Mouse (Mus musculus) liver, embryonic 14.5 days (tissue): ENCODE results near the gene Hist1h1d. TPM values are rescaled to one million over a fixed set of nuclear protein-coding genes. Genes with fewer than 3 reads are reported as not detected.

Experiments used
- ATAC-seq: fragments of 200-750 bp; cut with Nextera tagmentation; 2 replicates; pipeline ENCODE4 v1.8.0; 2017; ENCODE audit warnings: moderate number of reproducible peaks, mild to moderate bottlenecking, moderate library complexity; ENCODE audit not compliant: insufficient read depth
- DNase-seq, 3 experiments: peaks; one replicate each; pipeline ENCODE4 v3.0.0-alpha.2; 2012 to 2013; ENCODE audit warnings: low read depth in 3 of 3, low spot score in 3 of 3
- H3K27ac ChIP-seq: fragments of 300-500 bp; sonication (generic); 2 replicates; pipeline ENCODE4 v1.5.1; 2014; ENCODE audit warnings: moderate library complexity, mild to moderate bottlenecking, control low read depth, inconsistent platforms
- H3K27me3 ChIP-seq: fragments of 300-500 bp; sonication (generic); 2 replicates; pipeline ENCODE4 v1.6.1; 2014; ENCODE audit warnings: mild to moderate bottlenecking, low read length, moderate library complexity; ENCODE audit not compliant: control insufficient read depth, insufficient read depth
- H3K36me3 ChIP-seq: fragments of 300-500 bp; sonication (generic); replicated peaks from 2 replicates; pipeline ENCODE4 v1.6.1; 2014; ENCODE audit warnings: low read depth; ENCODE audit not compliant: control insufficient read depth, insufficient read depth
- H3K4me1 ChIP-seq, 2 experiments: fragments of 200-500 bp in 1 of 2; fragments of 300-500 bp in 1 of 2; sonication (generic) in 1 of 2; replicated peaks; 2 replicates each; pipeline ENCODE4 v1.6.1; 2012 to 2014; ENCODE audit warnings: antibody characterized with exemption in 1 of 2, inconsistent platforms in 1 of 2, low read length in 1 of 2; ENCODE audit not compliant: control insufficient read depth in 2 of 2, insufficient read depth in 2 of 2
- H3K4me2 ChIP-seq: fragments of 300-500 bp; sonication (generic); 2 replicates; pipeline ENCODE4 v1.6.1; 2014; ENCODE audit warnings: low read depth, mild to moderate bottlenecking, control low read depth, moderate library complexity
- H3K4me3 ChIP-seq, 2 experiments: fragments of 200-500 bp in 1 of 2; fragments of 300-500 bp in 1 of 2; sonication (generic) in 1 of 2; 2 replicates each; pipeline ENCODE4 v1.5.1; 2012 to 2014; ENCODE audit warnings: low read depth in 2 of 2, low read length in 2 of 2, mild to moderate bottlenecking in 2 of 2, control low read depth in 1 of 2, inconsistent platforms in 1 of 2, moderate library complexity in 1 of 2; ENCODE audit not compliant: insufficient read depth in 1 of 2
- H3K9ac ChIP-seq: fragments of 300-500 bp; sonication (generic); replicated peaks from 2 replicates; pipeline ENCODE4 v1.6.1; 2014; ENCODE audit warnings: mild to moderate bottlenecking, control low read depth, moderate library complexity
- H3K9me3 ChIP-seq: fragments of 300-500 bp; sonication (generic); 2 replicates; pipeline ENCODE4 v1.6.1; 2016; ENCODE audit warnings: low read length, mixed read lengths; ENCODE audit not compliant: control insufficient read depth
- CTCF ChIP-seq: IDR thresholded peaks from 2 replicates; pipeline ENCODE4 v1.5.1; 2016; ENCODE audit warnings: antibody characterized with exemption, low read depth, control low read depth
- EP300 ChIP-seq: IDR thresholded peaks from 2 replicates; pipeline ENCODE4 v1.6.1; 2016; ENCODE audit warnings: antibody characterized with exemption, low read depth
- WGBS: fragments of 180-500 bp; shearing (Covaris S2); extraction: QIAGEN DNeasy Blood & Tissue Kit; methylation state at CpG from one replicate; pipeline ENCODE4 v1.1.7; 2014; ENCODE audit not compliant: insufficient replicate concordance; 5-methylcytosine and 5-hydroxymethylcytosine counted together
- polyA plus RNA-seq, 2 experiments: library from polyadenylated mRNA; depleted of rRNA in 1 of 2; stranded (reverse) in 1 of 2; unstranded in 1 of 2; fragments of >200 nt; fragmentation: Nextera tagmentation in 1 of 2; extraction: Ambion mirVana in 1 of 2; gene quantifications; 2 replicates each; pipeline versions ENCODE4 v1.2.1 to v1.2.3; 2012 to 2014

Gene Hist1h1d
- polyA plus RNA-seq, 2 experiments = 0.70 to 1.2 TPM

- no peaks in the 10 kb centered on the region for H3K9me3 ChIP-seq
- peak overlapping the region; percentile 82 for H3K27ac ChIP-seq
- peak overlapping the region; percentile 99 for H3K4me2 ChIP-seq
- H3K36me3 ChIP-seq = no peaks in the 10 kb centered on the region
- H3K4me3 ChIP-seq = peak overlapping the region; percentile 64 to 76
- DNase-seq (peak; percentile 81 to 86 (median 85)), ATAC-seq (peak; percentile 83)
- WGBS = under 1% methylated on average over 27 of the region's 27 CpGs
- peaks cover 7 to 19% of the 10 kb centered on the region in 2 experiments for H3K4me1 ChIP-seq
- H3K27me3 ChIP-seq = no peaks in the 10 kb centered on the region
- H3K9ac ChIP-seq = peak overlapping the region; percentile 72
- TF ChIP-seq EP300 (peak; percentile 29; the same call in 1 of the 2 replicates), CTCF (no peak)
Measured at GRCm38 (mm10) chr13:23517603-23518294, 35.3 kb upstream of the Hist1h1d start.

GRCm38 (mm10) chr13:23518295-23518603, 34.8 kb upstream of the Hist1h1d start:
- Histone ChIP-seq H3K9ac (peak overlapping the region; percentile 49), H3K4me1 (peaks cover 7 to 19% of the 10 kb centered on the region in 2 experiments)
- WGBS = 0% methylated on average over 6 of the region's 6 CpGs

GRCm38 (mm10) chr13:23518885-23519284, 34.2 kb upstream of the Hist1h1d start:
- peaks cover 7 to 19% of the 10 kb centered on the region in 2 experiments for H3K4me1 ChIP-seq
- H3K27me3 ChIP-seq = no peaks in the 10 kb centered on the region
- ATAC-seq = peak; percentile 66
- H3K36me3 ChIP-seq = no peaks in the 10 kb centered on the region
- H3K4me2 ChIP-seq = peak overlapping the region; percentile 99
- TF ChIP-seq EP300 (no peak), CTCF (no peak)
- DNase-seq = peak; percentile 73 to 83 (median 75)
- peak overlapping the region; percentile 77 for H3K27ac ChIP-seq
- WGBS = 0% methylated on average over 6 of the region's 6 CpGs
- H3K9me3 ChIP-seq = no peaks in the 10 kb centered on the region
- H3K4me3 ChIP-seq = peak overlapping the region; percentile 45 to 64; a peak in 3 of 4 replicates
- peak overlapping the region; percentile 49 for H3K9ac ChIP-seq

More at GRCm38 (mm10) chr13:23518295-23518603, 34.8 kb upstream of the Hist1h1d start:
- Histone ChIP-seq H3K27ac (peak overlapping the region; percentile 57), H3K4me2 (peak overlapping the region; percentile 99), H3K4me3 (peak overlapping the region; percentile 60 to 64), H3K36me3 (no peaks in the 10 kb centered on the region), H3K9me3 (no peaks in the 10 kb centered on the region), H3K27me3 (no peaks in the 10 kb centered on the region)
- DNase-seq = no peak
- no peak for ATAC-seq
- TF ChIP-seq CTCF = no peak
- TF ChIP-seq EP300 = no peak

GRCm38 (mm10) chr13:23519416-23519815, 33.6 kb upstream of the Hist1h1d start:
- H3K9ac ChIP-seq = peak overlapping the region; percentile 42

GRCm38 (mm10) chr13:23521703-23522102, 31.4 kb upstream of the Hist1h1d start:
- no peak overlapping the region for H3K27ac ChIP-seq
- peak overlapping the region; percentile 13; the same call in 1 of the 2 replicates for H3K9ac ChIP-seq
- no peaks in the 10 kb centered on the region for H3K9me3 ChIP-seq
- no peaks in the 10 kb centered on the region for H3K36me3 ChIP-seq
- ATAC-seq (peak; percentile 34; the same call in 1 of the 2 replicates), DNase-seq (peak in 2 of 3 experiments; percentile 69 to 70)
- peak overlapping the region in 1 of 2 experiments; percentile 39; a peak in 2 of 4 replicates for H3K4me3 ChIP-seq
- under 1% methylated on average over 14 of the region's 14 CpGs for WGBS
- no peak for TF ChIP-seq EP300
- no peak for TF ChIP-seq CTCF
- H3K4me1 ChIP-seq = peaks cover 12 to 27% of the 10 kb centered on the region in 2 experiments
- H3K4me2 ChIP-seq = peak overlapping the region; percentile 71
- H3K27me3 ChIP-seq = no peaks in the 10 kb centered on the region

More at GRCm38 (mm10) chr13:23519416-23519815, 33.6 kb upstream of the Hist1h1d start:
- peaks cover 7 to 19% of the 10 kb centered on the region in 2 experiments for H3K4me1 ChIP-seq
- peak overlapping the region; percentile 99 for H3K4me2 ChIP-seq
- peak overlapping the region; percentile 45 to 64 for H3K4me3 ChIP-seq
- peak overlapping the region; percentile 77 for H3K27ac ChIP-seq
- H3K9me3 ChIP-seq = no peaks in the 10 kb centered on the region
- no peak for TF ChIP-seq CTCF
- peak; percentile 26; the same call in 1 of the 2 replicates for TF ChIP-seq EP300
- H3K36me3 ChIP-seq = no peaks in the 10 kb centered on the region
- no peaks in the 10 kb centered on the region for H3K27me3 ChIP-seq
- DNase-seq = peak in 2 of 3 experiments; percentile 73 to 78
- under 1% methylated on average over 10 of the region's 10 CpGs for WGBS
- peak; percentile 54 for ATAC-seq
